Mouse (Mus musculus) testis, adult 2 months (tissue): ENCODE measurements around the gene Ugt2b1.

ENCODE experiments used
- CTCF ChIP-seq: fragments of 200-500 bp; IDR thresholded peaks from 2 replicates; pipeline ENCODE4 v1.5.1; 2012; ENCODE audit warnings: low read depth, mild to moderate bottlenecking, inconsistent platforms, low read length, moderate library complexity; ENCODE audit not compliant: control insufficient read depth, insufficient read depth, insufficient replicate concordance
- POLR2A ChIP-seq: fragments of 200-500 bp; IDR thresholded peaks from 2 replicates; pipeline ENCODE4 v1.6.1; 2012; ENCODE audit warnings: low read depth, mild to moderate bottlenecking, inconsistent platforms, low read length, moderate library complexity; ENCODE audit not compliant: control insufficient read depth

DNA sequence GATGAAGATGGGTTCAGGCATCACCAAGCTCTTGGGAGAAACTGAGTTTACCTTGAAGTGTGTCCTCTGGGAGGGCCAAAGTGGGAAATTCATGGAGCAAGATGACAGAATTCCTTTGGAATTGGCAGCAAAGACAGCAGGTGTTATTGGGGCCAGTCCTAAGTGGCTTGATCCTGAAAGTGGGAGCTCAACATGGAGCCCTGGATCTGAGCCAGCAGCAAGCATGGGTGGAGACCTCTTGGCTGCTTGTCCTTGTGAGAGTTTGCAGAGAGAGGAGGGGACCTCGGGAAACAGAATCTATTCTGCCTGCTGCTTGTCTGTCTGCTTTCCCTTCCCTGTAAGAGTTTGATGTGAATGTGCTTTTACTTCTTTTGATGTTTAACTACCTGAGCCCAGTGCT is 54.5 kb downstream of the Ugt2b1 start:
- TF ChIP-seq CTCF: no peak
- TF ChIP-seq POLR2A: no peak
